7 mouse cellular contexts compared by ENCODE assay signal in the genomic region with DNA sequence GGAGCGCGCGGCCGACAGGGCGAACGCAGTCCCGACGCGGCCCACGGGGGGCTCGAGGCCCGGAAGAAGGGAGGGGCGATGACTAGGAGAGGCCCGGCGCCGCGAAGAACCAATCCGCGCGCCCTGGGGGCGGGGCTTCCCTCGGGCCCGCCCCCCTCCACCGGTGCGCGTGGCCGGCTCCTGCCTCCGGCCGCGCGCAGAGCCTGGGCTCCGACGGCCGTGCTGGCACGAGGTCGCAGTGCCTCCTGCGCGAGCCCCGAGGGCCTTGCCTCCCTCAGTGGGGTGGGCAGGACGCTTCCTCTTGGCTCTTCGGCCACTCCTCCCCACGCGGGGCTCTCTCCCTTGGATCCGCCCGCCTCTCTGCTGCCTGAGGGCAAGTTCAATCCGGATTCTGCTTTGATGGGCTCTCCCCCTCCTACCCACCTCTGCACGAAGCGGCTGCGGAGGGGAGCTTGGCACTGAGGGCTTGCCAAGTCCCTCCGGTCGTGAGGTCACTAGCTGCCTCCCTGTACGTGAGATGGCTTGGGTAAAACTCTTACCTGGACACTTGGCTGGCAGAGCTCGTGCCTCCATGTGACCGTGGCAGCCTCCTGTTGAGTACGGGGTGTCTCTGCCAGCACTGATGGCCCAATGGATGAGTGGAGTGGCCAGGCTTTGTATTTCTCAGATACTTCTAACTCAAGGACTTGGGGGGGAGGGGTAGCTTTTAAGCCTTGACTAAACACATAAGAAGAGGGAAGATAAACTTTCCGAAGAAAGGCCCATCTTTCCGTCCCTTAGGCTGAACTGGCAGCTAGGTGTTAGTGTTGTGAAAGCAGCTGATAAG. TPM values are rescaled to one million over a fixed set of nuclear protein-coding genes. Genes with fewer than 3 reads are reported as not detected.
A peak's percentile ranks its signal among the peaks of the same experiment; 100 is the strongest.
DNase-seq lines count a peak whose midpoint lies in the region; ATAC-seq lines count a peak whose summit lies in the region.

A gene (minus strand): TSS at position 448 of the 826 bp plus-strand sequence.

- DNase-seq in adrenal gland, postnatal 14 days = peak; percentile 97
- DNase-seq in embryonic facial prominence, embryonic 11.5 days (ENCODE audit: low spot score) = peak; percentile 97
- peak; percentile 82 for DNase-seq in kidney, adult 11 months
- peak; percentile 94 for DNase-seq in limb, embryonic 10.5 days (ENCODE audit: low spot score)
- DNase-seq in spleen, adult 12 weeks (ENCODE audit: low spot score) = peak; percentile 85

- 2% methylated on average over 40 of the region's 57 CpGs for WGBS in embryonic facial prominence, embryonic 11.5 days
- WGBS in limb, embryonic 10.5 days = 2% methylated on average over 50 of the region's 57 CpGs
- WGBS in midbrain, embryonic 13.5 days = 3% methylated on average over 39 of the region's 57 CpGs

- ATAC-seq in embryonic facial prominence, embryonic 11.5 days (replicated peaks; ENCODE audit: insufficient number of reproducible peaks, low FRiP score, low TSS enrichment, low read depth) = peak; percentile 96
- ATAC-seq in granulocyte monocyte progenitor cell, adult 5-6 weeks (replicated peaks; ENCODE audit: poor library complexity, severe bottlenecking) = peak; percentile 79
- peak; percentile 97 for ATAC-seq in midbrain, embryonic 13.5 days

- peak within 1 kb of the TSS; percentile 74 for H3K4me2 ChIP-seq in embryonic facial prominence, embryonic 11.5 days (ENCODE audit: low read depth, low read length)
- peak within 1 kb of the TSS; percentile 68 for H3K4me2 ChIP-seq in midbrain, embryonic 13.5 days (replicated peaks)

- peak within 1 kb of the TSS; percentile 52; the same call in 1 of the 2 replicates for H3K27ac ChIP-seq in embryonic facial prominence, embryonic 11.5 days (replicated peaks; ENCODE audit: low read depth, low read length)
- peak within 1 kb of the TSS; percentile 99 for H3K27ac ChIP-seq in limb, embryonic 10.5 days
- peak within 1 kb of the TSS; percentile 65 for H3K27ac ChIP-seq in midbrain, embryonic 13.5 days

- peak within 1 kb of the TSS; percentile 94 for H3K9ac ChIP-seq in embryonic facial prominence, embryonic 11.5 days (replicated peaks; ENCODE audit: low read length)
- H3K9ac ChIP-seq in midbrain, embryonic 13.5 days (replicated peaks) = peak within 1 kb of the TSS; percentile 83

- H3K4me1 ChIP-seq in embryonic facial prominence, embryonic 11.5 days (ENCODE audit: control insufficient read depth, insufficient read depth, low read length) = no peaks in the 10 kb centered on the region
- H3K4me1 ChIP-seq in limb, embryonic 10.5 days = peaks cover 18% of the 10 kb centered on the region
- H3K4me1 ChIP-seq in midbrain, embryonic 13.5 days (replicated peaks) = peaks cover 15% of the 10 kb centered on the region

- no peaks in the 10 kb centered on the region for H3K9me3 ChIP-seq in embryonic facial prominence, embryonic 11.5 days (replicated peaks; ENCODE audit: control insufficient read depth, low read length)
- no peaks in the 10 kb centered on the region for H3K9me3 ChIP-seq in limb, embryonic 10.5 days (replicated peaks)
- no peaks in the 10 kb centered on the region for H3K9me3 ChIP-seq in midbrain, embryonic 13.5 days

- H3K4me3 ChIP-seq in embryonic facial prominence, embryonic 11.5 days (ENCODE audit: low read depth, low read length) = peak within 1 kb of the TSS; percentile 88
- H3K4me3 ChIP-seq in limb, embryonic 10.5 days = peak within 1 kb of the TSS; percentile 94
- peak within 1 kb of the TSS; percentile 86 for H3K4me3 ChIP-seq in midbrain, embryonic 13.5 days (replicated peaks)

- no peaks in the 10 kb centered on the region for H3K36me3 ChIP-seq in embryonic facial prominence, embryonic 11.5 days (replicated peaks; ENCODE audit: control insufficient read depth, insufficient read depth, low read depth, low read length)
- H3K36me3 ChIP-seq in limb, embryonic 10.5 days = peaks cover 11% of the 10 kb centered on the region
- no peaks in the 10 kb centered on the region for H3K36me3 ChIP-seq in midbrain, embryonic 13.5 days

- no peaks in the 10 kb centered on the region for H3K27me3 ChIP-seq in embryonic facial prominence, embryonic 11.5 days (ENCODE audit: control insufficient read depth, insufficient read depth, low read length)
- no peaks in the 10 kb centered on the region for H3K27me3 ChIP-seq in limb, embryonic 10.5 days (ENCODE audit: low read depth, poor library complexity, severe bottlenecking)
- H3K27me3 ChIP-seq in midbrain, embryonic 13.5 days = no peaks in the 10 kb centered on the region

RNA-seq across cellular contexts. Expression of the gene that starts here (rescaled TPM):
- 29.6 and 38.2 TPM in 2 replicates for total RNA-seq in adrenal gland, postnatal 14 days (2021)
- 37.1 and 43.9 TPM in 2 replicates for polyA plus RNA-seq in embryonic facial prominence, embryonic 11.5 days (2014; fragmentation: Nextera tagmentation; extraction: Ambion mirVana)
- 27.1 and 28.8 TPM in 2 replicates for total RNA-seq in granulocyte monocyte progenitor cell, adult 5-6 weeks (2014; fragmentation: Nextera tagmentation)
- total RNA-seq in granulocyte monocyte progenitor cell, adult 5-6 weeks (2017) = 7.9 and 18.9 TPM in 2 replicates
- 28.1 and 31.7 TPM in 2 replicates for polyA plus RNA-seq in limb, embryonic 10.5 days (2016; fragmentation: Nextera tagmentation; extraction: Ambion mirVana)
- 24.6 and 27.4 TPM in 2 replicates for polyA plus RNA-seq in midbrain, embryonic 13.5 days (2015; fragmentation: Nextera tagmentation; extraction: Ambion mirVana)

Comparison
In these comparisons a context has a peak if more than half of its experiments do, and no peak if none do; other contexts are left out.
1. Peak in every context shown above with its lines: DNase-seq, ATAC-seq, H3K4me3 ChIP-seq and H3K27ac ChIP-seq.